Mouse (Mus musculus) activated CD4-positive, CD25-positive, alpha-beta regulatory T cell, adult 4 months (primary cell): ENCODE measurements around the gene BC049762. TPM values are rescaled to one million over a fixed set of nuclear protein-coding genes. Genes with fewer than 3 reads are reported as not detected.

Experiments used
- ATAC-seq: one replicate; pipeline ENCODE4 v1.8.0; 2017
- polyA plus RNA-seq, 2 experiments: library from polyadenylated mRNA; unstranded; fragments of 100-300 nt; shearing (Covaris generic); gene quantifications; one replicate each; pipeline ENCODE4 v1.2.1; 2017

BC049762 gene
- polyA plus RNA-seq, 2 experiments from 2014 or later: not detected

- ATAC-seq: no peak
Observed at GRCm38 (mm10) chr11:51214021-51214420, 48.8 kb downstream of the BC049762 start.

DNA sequence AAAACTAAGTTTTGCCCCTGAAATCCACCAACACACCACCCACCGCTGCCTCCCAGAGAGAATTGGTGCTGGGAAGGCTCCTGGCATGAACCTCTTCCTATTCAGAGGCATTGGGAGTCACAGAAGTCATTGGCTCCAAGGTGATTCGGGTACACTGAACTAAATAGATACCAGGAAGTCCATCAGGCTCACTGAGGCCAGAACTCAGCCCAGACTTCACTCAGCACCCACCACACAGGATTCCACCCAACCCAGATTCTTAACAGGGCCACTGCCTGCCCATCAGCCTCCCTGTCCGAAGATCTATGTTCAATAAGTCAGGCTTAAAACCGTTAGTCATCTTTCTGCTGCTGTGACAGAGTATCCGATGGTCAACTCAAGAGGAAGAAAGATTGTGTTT, 51.4 kb downstream of the BC049762 start:
- no peak for ATAC-seq

- no peak for ATAC-seq
Observed at GRCm38 (mm10) chr11:51207758-51208157, 55.1 kb downstream of the BC049762 start.

Other genes starting within 250 kb of the BC049762 start
- under 1 TPM in 1 of 2 experiments, not detected in 1; 0.20 TPM for gene Olfr54, start 248.8 kb downstream of the BC049762 start, polyA plus RNA-seq
- gene Olfr1375, start 214.9 kb downstream of the BC049762 start, polyA plus RNA-seq: not detected
- not detected for gene Zfp354a, start 203.8 kb downstream of the BC049762 start, polyA plus RNA-seq
- gene Gm12569, start 42.6 kb downstream of the BC049762 start, polyA plus RNA-seq: not detected
- gene Clk4, start 1.3 kb downstream of the BC049762 start, polyA plus RNA-seq: 100 to 1,000 TPM; 154 to 164 TPM
- under 1 TPM; 0.78 to 0.98 TPM for gene Col23a1, start 26.9 kb upstream of the BC049762 start, polyA plus RNA-seq